Mouse (Mus musculus) liver, embryonic 15.5 days (tissue): ENCODE measurements around the gene Zscan4-ps3. TPM values are rescaled to one million over a fixed set of nuclear protein-coding genes. Genes with fewer than 3 reads are reported as not detected.
"Not testable (repeated sequence)": the region's sequence is repeated elsewhere in the genome, so short reads cannot be mapped to it uniquely, and the experiment has no call there.

Experiments
- ATAC-seq: fragments of 200-750 bp; cut with Nextera tagmentation; 2 replicates; pipeline ENCODE4 v1.8.0; 2017; ENCODE audit warnings: moderate number of reproducible peaks, mild to moderate bottlenecking, moderate library complexity; ENCODE audit not compliant: insufficient read depth
- H3K27ac ChIP-seq: fragments of 300-500 bp; sonication (generic); replicated peaks from 2 replicates; pipeline ENCODE4 v1.5.1; 2015; ENCODE audit warnings: mild to moderate bottlenecking, inconsistent platforms
- H3K27me3 ChIP-seq: fragments of 300-500 bp; sonication (generic); 2 replicates; pipeline ENCODE4 v1.6.1; 2015; ENCODE audit warnings: mild to moderate bottlenecking, inconsistent platforms
- H3K36me3 ChIP-seq: fragments of 300-500 bp; sonication (generic); replicated peaks from 2 replicates; pipeline ENCODE4 v1.6.1; 2015; ENCODE audit warnings: moderate library complexity, mild to moderate bottlenecking, inconsistent platforms
- H3K4me1 ChIP-seq: fragments of 300-500 bp; sonication (generic); replicated peaks from 2 replicates; pipeline ENCODE4 v1.6.1; 2015; ENCODE audit warnings: inconsistent platforms
- H3K4me2 ChIP-seq: fragments of 300-500 bp; sonication (generic); 2 replicates; pipeline ENCODE4 v1.6.1; 2015; ENCODE audit warnings: moderate library complexity, mild to moderate bottlenecking, inconsistent platforms
- H3K4me3 ChIP-seq: fragments of 300-500 bp; sonication (generic); replicated peaks from 2 replicates; pipeline ENCODE4 v1.5.1; 2015; ENCODE audit warnings: mild to moderate bottlenecking, inconsistent platforms
- H3K9ac ChIP-seq: fragments of 300-500 bp; sonication (generic); 2 replicates; pipeline ENCODE4 v1.6.1; 2015; ENCODE audit warnings: moderate library complexity, mild to moderate bottlenecking, inconsistent platforms
- H3K9me3 ChIP-seq: fragments of 300-500 bp; sonication (generic); replicated peaks from 2 replicates; pipeline ENCODE4 v1.6.1; 2016; ENCODE audit warnings: inconsistent platforms
- WGBS: fragments of 180-500 bp; shearing (Covaris S2); methylation state at CpG from one replicate; pipeline ENCODE4 v1.1.7; 2015; ENCODE audit warnings: mixed read lengths; ENCODE audit not compliant: insufficient replicate concordance; 5-methylcytosine and 5-hydroxymethylcytosine counted together
- polyA plus RNA-seq: library from polyadenylated mRNA; unstranded; fragments of >200 nt; fragmentation: Nextera tagmentation; extraction: Ambion mirVana; gene quantifications from 2 replicates; pipeline ENCODE4 v1.2.1, GENCODE M21; 2015

Gene Zscan4-ps3
- polyA plus RNA-seq: not detected in 2 replicates

GRCm38 (mm10) chr7:11609008-11609407 is at the start of gene Zscan4-ps3:
TSS of gene Zscan4-ps3 (plus strand) at chr7:11609308.
- not testable (repeated sequence) for H3K4me2 ChIP-seq, H3K4me1 ChIP-seq, H3K27ac ChIP-seq, H3K9me3 ChIP-seq, H3K4me3 ChIP-seq, H3K36me3 ChIP-seq, ATAC-seq, H3K9ac ChIP-seq, H3K27me3 ChIP-seq
- 51% methylated on average over 2 of the region's 2 CpGs for WGBS

- not testable (repeated sequence) for H3K9ac ChIP-seq, H3K36me3 ChIP-seq, H3K4me1 ChIP-seq, H3K27me3 ChIP-seq, H3K4me2 ChIP-seq, H3K4me3 ChIP-seq, H3K27ac ChIP-seq, H3K9me3 ChIP-seq, ATAC-seq
- 6% methylated on average over 8 of the region's 8 CpGs for WGBS
Observed at GRCm38 (mm10) chr7:11617082-11617481, 8.0 kb downstream of the Zscan4-ps3 start.

Other genes with a start within 250 kb of the Zscan4-ps3 start
- not detected in 2 replicates for gene Zscan4f, start 211.4 kb upstream of the Zscan4-ps3 start, polyA plus RNA-seq
- not detected in 2 replicates for gene Zscan4-ps2, start 95.0 kb upstream of the Zscan4-ps3 start, polyA plus RNA-seq
- not detected in 2 replicates for gene Vmn1r72, start 70.8 kb downstream of the Zscan4-ps3 start, polyA plus RNA-seq
- not detected in 2 replicates for gene Vmn1r73, start 121.0 kb downstream of the Zscan4-ps3 start, polyA plus RNA-seq
- gene Vmn1r74, start 224.7 kb downstream of the Zscan4-ps3 start, polyA plus RNA-seq: not detected in 2 replicates